Mouse (Mus musculus): ENCODE measurements around the gene Med15. TPM values are rescaled to one million over a fixed set of nuclear protein-coding genes. Genes with fewer than 3 reads are reported as not detected.

Med15 gene
- polyA plus RNA-seq, 1 experiment from 2014 or later, result 42.0 TPM

GRCm38 (mm10) chr16:17669886-17670285, 62.8 kb downstream of the Med15 start:
- Histone ChIP-seq H3K4me3 (replicated peaks; ENCODE audit: low read length) (no peak overlapping the region), H3K27ac (no peak overlapping the region), H3K27me3 (ENCODE audit: control insufficient read depth, insufficient read depth, low read length) (no peaks in the 10 kb centered on the region), H3K36me3 (replicated peaks; ENCODE audit: control insufficient read depth, insufficient read depth) (peaks cover 75% of the 10 kb centered on the region), H3K4me2 (replicated peaks) (no peak overlapping the region), H3K9ac (no peak overlapping the region), H3K4me1 (replicated peaks; ENCODE audit: control insufficient read depth, insufficient read depth, low read length) (no peaks in the 10 kb centered on the region), H3K9me3 (ENCODE audit: control insufficient read depth, low read length) (no peaks in the 10 kb centered on the region)
- ATAC-seq (ENCODE audit: low FRiP score) (no peak), DNase-seq (ENCODE audit: low spot score) (no peak)

GRCm38 (mm10) chr16:17665568-17665967, 67.1 kb downstream of the Med15 start:
- no peak for DNase-seq (ENCODE audit: low spot score)
- ATAC-seq (ENCODE audit: low FRiP score), result no peak
- no peaks in the 10 kb centered on the region for H3K9me3 ChIP-seq (ENCODE audit: control insufficient read depth, low read length)
- H3K9ac ChIP-seq, result no peak overlapping the region
- no peaks in the 10 kb centered on the region for H3K27me3 ChIP-seq (ENCODE audit: control insufficient read depth, insufficient read depth, low read length)
- H3K36me3 ChIP-seq (replicated peaks; ENCODE audit: control insufficient read depth, insufficient read depth), result peaks cover 71% of the 10 kb centered on the region
- H3K27ac ChIP-seq, result no peak overlapping the region
- H3K4me3 ChIP-seq (replicated peaks; ENCODE audit: low read length), result no peak overlapping the region
- no peak overlapping the region for H3K4me2 ChIP-seq (replicated peaks)
- no peaks in the 10 kb centered on the region for H3K4me1 ChIP-seq (replicated peaks; ENCODE audit: control insufficient read depth, insufficient read depth, low read length)

GRCm38 (mm10) chr16:17656212-17656871, 76.3 kb downstream of the Med15 start:
- H3K4me3 ChIP-seq (replicated peaks; ENCODE audit: low read length), result no peak overlapping the region
- no peak overlapping the region for H3K4me2 ChIP-seq (replicated peaks)
- no peaks in the 10 kb centered on the region for H3K27me3 ChIP-seq (ENCODE audit: control insufficient read depth, insufficient read depth, low read length)
- WGBS, result 90% methylated on average over 5 of the region's 5 CpGs
- DNase-seq (ENCODE audit: low spot score), result no peak
- no peak for ATAC-seq (ENCODE audit: low FRiP score)
- no peaks in the 10 kb centered on the region for H3K9me3 ChIP-seq (ENCODE audit: control insufficient read depth, low read length)
- H3K9ac ChIP-seq, result no peak overlapping the region
- H3K27ac ChIP-seq, result no peak overlapping the region
- no peaks in the 10 kb centered on the region for H3K4me1 ChIP-seq (replicated peaks; ENCODE audit: control insufficient read depth, insufficient read depth, low read length)
- peaks cover 79% of the 10 kb centered on the region for H3K36me3 ChIP-seq (replicated peaks; ENCODE audit: control insufficient read depth, insufficient read depth)

- H3K9me3 ChIP-seq (ENCODE audit: control insufficient read depth, low read length), result no peaks in the 10 kb centered on the region
- H3K4me1 ChIP-seq (replicated peaks; ENCODE audit: control insufficient read depth, insufficient read depth, low read length), result no peaks in the 10 kb centered on the region
- no peaks in the 10 kb centered on the region for H3K27me3 ChIP-seq (ENCODE audit: control insufficient read depth, insufficient read depth, low read length)
- no peak overlapping the region for H3K9ac ChIP-seq
- no peak for ATAC-seq (ENCODE audit: low FRiP score)
- H3K36me3 ChIP-seq (replicated peaks; ENCODE audit: control insufficient read depth, insufficient read depth), result peaks cover 85% of the 10 kb centered on the region
- DNase-seq (ENCODE audit: low spot score), result no peak
- H3K4me2 ChIP-seq (replicated peaks), result no peak overlapping the region
- H3K27ac ChIP-seq, result no peak overlapping the region
- no peak overlapping the region for H3K4me3 ChIP-seq (replicated peaks; ENCODE audit: low read length)
- WGBS, result 92% methylated on average over 4 of the region's 4 CpGs
Measured at GRCm38 (mm10) chr16:17654188-17654795, 78.4 kb downstream of the Med15 start.

- no peak overlapping the region for H3K4me2 ChIP-seq (replicated peaks)
- no peak overlapping the region for H3K9ac ChIP-seq
- H3K27me3 ChIP-seq (ENCODE audit: control insufficient read depth, insufficient read depth, low read length), result no peaks in the 10 kb centered on the region
- H3K9me3 ChIP-seq (ENCODE audit: control insufficient read depth, low read length), result no peaks in the 10 kb centered on the region
- no peak for ATAC-seq (ENCODE audit: low FRiP score)
- H3K4me1 ChIP-seq (replicated peaks; ENCODE audit: control insufficient read depth, insufficient read depth, low read length), result no peaks in the 10 kb centered on the region
- 96% methylated on average over 5 of the region's 5 CpGs for WGBS
- peaks cover 86% of the 10 kb centered on the region for H3K36me3 ChIP-seq (replicated peaks; ENCODE audit: control insufficient read depth, insufficient read depth)
- no peak for DNase-seq (ENCODE audit: low spot score)
- no peak overlapping the region for H3K27ac ChIP-seq
- H3K4me3 ChIP-seq (replicated peaks; ENCODE audit: low read length), result no peak overlapping the region
Measured at GRCm38 (mm10) chr16:17653601-17654000, 79.1 kb downstream of the Med15 start.

GRCm38 (mm10) chr16:17652607-17653006, 80.1 kb downstream of the Med15 start:
- no peak overlapping the region for H3K4me3 ChIP-seq (replicated peaks; ENCODE audit: low read length)
- no peaks in the 10 kb centered on the region for H3K9me3 ChIP-seq (ENCODE audit: control insufficient read depth, low read length)
- H3K27me3 ChIP-seq (ENCODE audit: control insufficient read depth, insufficient read depth, low read length), result no peaks in the 10 kb centered on the region
- no peak for ATAC-seq (ENCODE audit: low FRiP score)
- no peak for DNase-seq (ENCODE audit: low spot score)
- no peak overlapping the region for H3K9ac ChIP-seq
- no peaks in the 10 kb centered on the region for H3K4me1 ChIP-seq (replicated peaks; ENCODE audit: control insufficient read depth, insufficient read depth, low read length)
- whole genome bisulfite sequencing, result 98% methylated on average over 4 of the region's 4 CpGs
- H3K27ac ChIP-seq, result no peak overlapping the region
- peaks cover 82% of the 10 kb centered on the region for H3K36me3 ChIP-seq (replicated peaks; ENCODE audit: control insufficient read depth, insufficient read depth)
- no peak overlapping the region for H3K4me2 ChIP-seq (replicated peaks)

GRCm38 (mm10) chr16:17650711-17651110, 82.0 kb downstream of the Med15 start:
- no peaks in the 10 kb centered on the region for H3K27me3 ChIP-seq (ENCODE audit: control insufficient read depth, insufficient read depth, low read length)
- WGBS, result 83% methylated on average over 1 of the region's 1 CpGs
- no peak overlapping the region for H3K9ac ChIP-seq
- peaks cover 71% of the 10 kb centered on the region for H3K36me3 ChIP-seq (replicated peaks; ENCODE audit: control insufficient read depth, insufficient read depth)
- no peak overlapping the region for H3K4me2 ChIP-seq (replicated peaks)
- no peak for DNase-seq (ENCODE audit: low spot score)
- ATAC-seq (ENCODE audit: low FRiP score), result no peak
- no peak overlapping the region for H3K27ac ChIP-seq
- peaks cover 10% of the 10 kb centered on the region for H3K4me1 ChIP-seq (replicated peaks; ENCODE audit: control insufficient read depth, insufficient read depth, low read length)
- no peaks in the 10 kb centered on the region for H3K9me3 ChIP-seq (ENCODE audit: control insufficient read depth, low read length)
- H3K4me3 ChIP-seq (replicated peaks; ENCODE audit: low read length), result no peak overlapping the region

- Histone ChIP-seq H3K36me3 (replicated peaks; ENCODE audit: control insufficient read depth, insufficient read depth) (peaks cover 65% of the 10 kb centered on the region), H3K27me3 (ENCODE audit: control insufficient read depth, insufficient read depth, low read length) (no peaks in the 10 kb centered on the region), H3K27ac (no peak overlapping the region), H3K9me3 (ENCODE audit: control insufficient read depth, low read length) (no peaks in the 10 kb centered on the region), H3K9ac (no peak overlapping the region), H3K4me1 (replicated peaks; ENCODE audit: control insufficient read depth, insufficient read depth, low read length) (peaks cover 10% of the 10 kb centered on the region), H3K4me3 (replicated peaks; ENCODE audit: low read length) (no peak overlapping the region), H3K4me2 (replicated peaks) (no peak overlapping the region)
- no peak for DNase-seq (ENCODE audit: low spot score)
- 87% methylated on average over 16 of the region's 16 CpGs for WGBS
- no peak for ATAC-seq (ENCODE audit: low FRiP score)
Measured at GRCm38 (mm10) chr16:17649925-17650605, 82.6 kb downstream of the Med15 start.

GRCm38 (mm10) chr16:17647566-17648340, 84.9 kb downstream of the Med15 start:
- 84% methylated on average over 10 of the region's 10 CpGs for WGBS
- peak overlapping the region; percentile 63; the same call in 1 of the 2 replicates for H3K9ac ChIP-seq
- H3K36me3 ChIP-seq (replicated peaks; ENCODE audit: control insufficient read depth, insufficient read depth), result peaks cover 57% of the 10 kb centered on the region
- H3K27ac ChIP-seq, result no peak overlapping the region
- no peaks in the 10 kb centered on the region for H3K9me3 ChIP-seq (ENCODE audit: control insufficient read depth, low read length)
- DNase-seq (ENCODE audit: low spot score), result no peak
- ATAC-seq (ENCODE audit: low FRiP score), result no peak
- H3K4me1 ChIP-seq (replicated peaks; ENCODE audit: control insufficient read depth, insufficient read depth, low read length), result peaks cover 10% of the 10 kb centered on the region
- no peaks in the 10 kb centered on the region for H3K27me3 ChIP-seq (ENCODE audit: control insufficient read depth, insufficient read depth, low read length)
- no peak overlapping the region for H3K4me3 ChIP-seq (replicated peaks; ENCODE audit: low read length)
- no peak overlapping the region for H3K4me2 ChIP-seq (replicated peaks)

Measured in hindbrain, embryonic 14.5 days (tissue).